Mouse (Mus musculus): ENCODE measurements around the gene Smagp. TPM values are rescaled to one million over a fixed set of nuclear protein-coding genes. Genes with fewer than 3 reads are reported as not detected.

Gene Smagp
- polyA plus RNA-seq, 1 experiment from 2014 or later, result 88.6 TPM

GRCm38 (mm10) chr15:100619200-100619599 lies 17.5 kb downstream of the Smagp start:
- H3K27ac ChIP-seq (ENCODE audit: low read depth, low read length), result no peak overlapping the region; the same call in 1 of the 2 replicates
- peaks cover 48% of the 10 kb centered on the region for H3K36me3 ChIP-seq (ENCODE audit: control insufficient read depth, insufficient read depth)
- H3K9me3 ChIP-seq (ENCODE audit: control insufficient read depth), result no peaks in the 10 kb centered on the region
- no peak overlapping the region for H3K4me3 ChIP-seq (ENCODE audit: low read depth, low read length)
- H3K4me1 ChIP-seq (replicated peaks; ENCODE audit: control insufficient read depth, insufficient read depth, low read length), result no peaks in the 10 kb centered on the region; the same call in 1 of the 2 replicates
- H3K4me2 ChIP-seq (replicated peaks; ENCODE audit: low read depth), result no peak overlapping the region
- TF ChIP-seq CTCF (IDR thresholded peaks at IDR 0.05; ENCODE audit: low read depth), result no peak
- WGBS, result 74% methylated on average over 7 of the region's 7 CpGs
- no peak for ATAC-seq
- no peak overlapping the region for H3K9ac ChIP-seq (ENCODE audit: low read depth, low read length)
- H3K27me3 ChIP-seq (replicated peaks; ENCODE audit: control insufficient read depth, insufficient read depth, low read length), result no peaks in the 10 kb centered on the region

- TF ChIP-seq CTCF (IDR thresholded peaks at IDR 0.05; ENCODE audit: low read depth), result no peak
- H3K4me1 ChIP-seq (replicated peaks; ENCODE audit: control insufficient read depth, insufficient read depth, low read length), result no peaks in the 10 kb centered on the region; the same call in 1 of the 2 replicates
- no peak for ATAC-seq
- H3K4me3 ChIP-seq (ENCODE audit: low read depth, low read length), result peak overlapping the region; percentile 93
- H3K27ac ChIP-seq (ENCODE audit: low read depth, low read length), result peak overlapping the region; percentile 100
- no peaks in the 10 kb centered on the region for H3K9me3 ChIP-seq (ENCODE audit: control insufficient read depth)
- H3K9ac ChIP-seq (ENCODE audit: low read depth, low read length), result peak overlapping the region; percentile 100
- 0% methylated on average over 19 of the region's 19 CpGs for WGBS
- peak overlapping the region; percentile 79 for H3K4me2 ChIP-seq (replicated peaks; ENCODE audit: low read depth)
- peaks cover 39% of the 10 kb centered on the region for H3K36me3 ChIP-seq (ENCODE audit: control insufficient read depth, insufficient read depth)
- no peaks in the 10 kb centered on the region for H3K27me3 ChIP-seq (replicated peaks; ENCODE audit: control insufficient read depth, insufficient read depth, low read length)
Observed at GRCm38 (mm10) chr15:100616221-100616620, 20.5 kb downstream of the Smagp start.

GRCm38 (mm10) chr15:100615825-100616220 lies 20.9 kb downstream of the Smagp start:
- peak; percentile 74 for ATAC-seq

GRCm38 (mm10) chr15:100614996-100615824 lies 21.5 kb downstream of the Smagp start, which contains the start of gene Dazap2:
TSS of gene Dazap2 (plus strand) at chr15:100615349.
- peak within 1 kb of the TSS; percentile 100 for H3K9ac ChIP-seq (ENCODE audit: low read depth, low read length)
- peak; percentile 88 for ATAC-seq
- peaks cover 29% of the 10 kb centered on the region for H3K36me3 ChIP-seq (ENCODE audit: control insufficient read depth, insufficient read depth)

More at GRCm38 (mm10) chr15:100615825-100616220, 20.9 kb downstream of the Smagp start:
- Histone ChIP-seq H3K36me3 (ENCODE audit: control insufficient read depth, insufficient read depth) (peaks cover 35% of the 10 kb centered on the region), H3K4me3 (ENCODE audit: low read depth, low read length) (peak overlapping the region; percentile 93), H3K9ac (ENCODE audit: low read depth, low read length) (peak overlapping the region; percentile 100), H3K27ac (ENCODE audit: low read depth, low read length) (peak overlapping the region; percentile 100), H3K9me3 (ENCODE audit: control insufficient read depth) (no peaks in the 10 kb centered on the region), H3K4me1 (replicated peaks; ENCODE audit: control insufficient read depth, insufficient read depth, low read length) (no peaks in the 10 kb centered on the region; the same call in 1 of the 2 replicates), H3K27me3 (replicated peaks; ENCODE audit: control insufficient read depth, insufficient read depth, low read length) (no peaks in the 10 kb centered on the region), H3K4me2 (replicated peaks; ENCODE audit: low read depth) (peak overlapping the region; percentile 79)
- no peak for TF ChIP-seq CTCF (IDR thresholded peaks at IDR 0.05; ENCODE audit: low read depth)
- WGBS, result under 1% methylated on average over 40 of the region's 43 CpGs

GRCm38 (mm10) chr15:100614218-100614995 lies 22.3 kb downstream of the Smagp start:
- 10% methylated on average over 43 of the region's 43 CpGs for WGBS
- H3K27ac ChIP-seq (ENCODE audit: low read depth, low read length), result peak overlapping the region; percentile 79
- H3K36me3 ChIP-seq (ENCODE audit: control insufficient read depth, insufficient read depth), result peaks cover 21% of the 10 kb centered on the region
- peak; percentile 34 for ATAC-seq
- no peaks in the 10 kb centered on the region for H3K27me3 ChIP-seq (replicated peaks; ENCODE audit: control insufficient read depth, insufficient read depth, low read length)
- peak overlapping the region; percentile 93 for H3K4me3 ChIP-seq (ENCODE audit: low read depth, low read length)
- no peak for TF ChIP-seq CTCF (IDR thresholded peaks at IDR 0.05; ENCODE audit: low read depth)
- peak overlapping the region; percentile 47 for H3K9ac ChIP-seq (ENCODE audit: low read depth, low read length)
- no peaks in the 10 kb centered on the region for H3K9me3 ChIP-seq (ENCODE audit: control insufficient read depth)
- peak overlapping the region; percentile 72 for H3K4me2 ChIP-seq (replicated peaks; ENCODE audit: low read depth)
- no peaks in the 10 kb centered on the region; the same call in 1 of the 2 replicates for H3K4me1 ChIP-seq (replicated peaks; ENCODE audit: control insufficient read depth, insufficient read depth, low read length)

More at GRCm38 (mm10) chr15:100614996-100615824, 21.5 kb downstream of the Smagp start, which contains the start of gene Dazap2:
- no peaks in the 10 kb centered on the region for H3K9me3 ChIP-seq (ENCODE audit: control insufficient read depth)
- H3K27ac ChIP-seq (ENCODE audit: low read depth, low read length), result peak within 1 kb of the TSS; percentile 100
- H3K27me3 ChIP-seq (replicated peaks; ENCODE audit: control insufficient read depth, insufficient read depth, low read length), result no peaks in the 10 kb centered on the region
- peak; percentile 64 for TF ChIP-seq CTCF (IDR thresholded peaks at IDR 0.05; ENCODE audit: low read depth)
- H3K4me3 ChIP-seq (ENCODE audit: low read depth, low read length), result peak within 1 kb of the TSS; percentile 93
- WGBS, result under 1% methylated on average over 90 of the region's 99 CpGs
- H3K4me2 ChIP-seq (replicated peaks; ENCODE audit: low read depth), result peak within 1 kb of the TSS; percentile 79
- H3K4me1 ChIP-seq (replicated peaks; ENCODE audit: control insufficient read depth, insufficient read depth, low read length), result no peaks in the 10 kb centered on the region; the same call in 1 of the 2 replicates

- no peak overlapping the region for H3K27ac ChIP-seq (ENCODE audit: low read depth, low read length)
- H3K4me3 ChIP-seq (ENCODE audit: low read depth, low read length), result no peak overlapping the region
- TF ChIP-seq CTCF (IDR thresholded peaks at IDR 0.05; ENCODE audit: low read depth), result peak; percentile 96
- 10% methylated on average over 16 of the region's 16 CpGs for WGBS
- no peak for ATAC-seq
- H3K9me3 ChIP-seq (ENCODE audit: control insufficient read depth), result no peaks in the 10 kb centered on the region
- peaks cover 13% of the 10 kb centered on the region for H3K36me3 ChIP-seq (ENCODE audit: control insufficient read depth, insufficient read depth)
- H3K27me3 ChIP-seq (replicated peaks; ENCODE audit: control insufficient read depth, insufficient read depth, low read length), result no peaks in the 10 kb centered on the region
- peak overlapping the region; percentile 72 for H3K4me2 ChIP-seq (replicated peaks; ENCODE audit: low read depth)
- no peak overlapping the region for H3K9ac ChIP-seq (ENCODE audit: low read depth, low read length)
- no peaks in the 10 kb centered on the region; the same call in 1 of the 2 replicates for H3K4me1 ChIP-seq (replicated peaks; ENCODE audit: control insufficient read depth, insufficient read depth, low read length)
Observed at GRCm38 (mm10) chr15:100613584-100613983, 23.2 kb downstream of the Smagp start.

Measured in intestine, postnatal 0 days (tissue).